Mouse (Mus musculus) gonadal fat pad, adult 2 months (tissue): Measurements from ENCODE around the gene Marco. TPM values are rescaled to one million over a fixed set of nuclear protein-coding genes. Genes with fewer than 3 reads are reported as not detected.

Experiments used
- DNase-seq: peaks from one replicate; pipeline ENCODE4 v3.0.0-alpha.2; 2012; ENCODE audit warnings: low read depth
- polyA plus RNA-seq: library from polyadenylated mRNA; depleted of rRNA; stranded (reverse); fragments of >200 nt; gene quantifications from 2 replicates; pipeline ENCODE4 v1.2.3, GENCODE M21; 2012; rRNA removed

Gene Marco
- polyA plus RNA-seq, 1 experiment = 0.45 TPM

DNA sequence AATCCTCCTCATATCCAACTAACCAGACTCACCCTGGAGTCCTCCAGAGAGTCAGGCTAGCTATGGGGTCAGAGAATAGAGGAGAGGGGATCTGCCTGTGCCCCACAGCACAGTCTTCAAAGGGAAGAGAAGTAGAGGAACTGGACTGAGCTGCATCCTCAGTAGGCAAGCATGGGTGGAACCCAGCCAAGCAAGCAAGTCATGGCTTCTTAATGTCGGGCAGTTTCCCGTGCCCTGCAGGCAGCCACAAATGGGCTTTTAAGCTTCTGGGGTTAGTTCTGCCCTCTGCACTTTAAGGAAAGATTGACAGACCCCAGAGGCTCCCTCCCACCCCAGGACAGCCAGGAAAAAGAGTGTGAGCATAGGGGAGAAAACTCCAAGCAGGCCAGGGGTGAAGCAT is 63.2 kb downstream of the Marco start:
- DNase-seq = no peak

DNA sequence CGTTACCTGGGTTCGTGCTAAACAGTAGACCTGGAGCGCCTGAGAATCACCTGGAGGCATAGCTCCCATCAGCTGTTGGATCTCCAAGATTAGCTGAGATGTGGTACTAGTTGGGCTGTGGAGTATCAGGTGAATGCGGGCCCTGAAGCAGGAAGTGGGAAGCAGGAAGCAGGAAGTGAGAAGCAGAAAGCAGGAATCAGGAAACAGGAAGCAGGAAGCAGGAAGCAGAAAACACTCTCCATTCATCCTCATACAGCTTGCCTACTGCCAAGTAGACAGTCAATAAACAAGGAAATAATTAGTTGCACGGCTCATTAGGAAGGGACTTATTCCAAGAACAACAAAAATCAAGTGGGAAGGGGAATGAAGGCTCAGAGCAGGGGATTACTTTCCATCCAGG is 69.2 kb downstream of the Marco start:
- no peak for DNase-seq

- DNase-seq = no peak
Measured at GRCm38 (mm10) chr1:120430171-120430570, 74.7 kb downstream of the Marco start.

DNA sequence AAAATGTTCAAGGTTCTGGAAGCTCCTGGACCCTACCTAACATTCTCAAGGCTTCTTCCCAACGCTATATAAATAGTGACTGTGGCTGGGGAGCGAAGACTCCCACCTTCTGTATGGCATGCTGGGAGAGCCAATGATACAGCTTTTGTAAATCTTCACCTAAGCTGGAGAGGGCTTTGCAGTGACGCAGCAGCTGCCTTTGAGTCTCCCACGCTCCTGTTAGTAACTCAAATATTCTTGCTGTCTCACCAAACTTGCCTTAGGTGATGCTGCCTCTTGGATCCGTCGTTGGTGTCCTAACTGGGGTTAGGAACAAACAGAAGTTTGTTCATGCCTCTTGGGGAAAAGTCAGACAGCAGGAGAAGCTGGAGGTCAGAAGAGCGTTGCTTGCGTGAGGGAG is 79.2 kb downstream of the Marco start:
- no peak for DNase-seq

Other genes starting within 250 kb of the Marco start
- 41.1 and 82.3 TPM in 2 replicates for gene Steap3, start 232.3 kb downstream of the Marco start, polyA plus RNA-seq
- not detected in 2 replicates for gene C1ql2, start 164.4 kb downstream of the Marco start, polyA plus RNA-seq
- not detected in 2 replicates for gene En1, start 97.4 kb upstream of the Marco start, polyA plus RNA-seq